Mouse (Mus musculus) intestine, embryonic 14.5 days (tissue): ENCODE measurements at regions not wholly inside any gene's neighbourhood (a gene's known extent, or its start where the extent isn't known, plus 50 kb on each side); places are given as distances from the start of the nearest gene placed in this dataset.

Source experiments
- ATAC-seq: fragments of 200-750 bp; cut with Nextera tagmentation; replicated peaks from 2 replicates; pipeline ENCODE4 v1.8.0; 2017; ENCODE audit warnings: low read depth, moderate number of reproducible peaks, moderate TSS enrichment, moderate library complexity; ENCODE audit not compliant: low FRiP score, low TSS enrichment
- DNase-seq: peaks from one replicate; pipeline ENCODE4 v3.0.0-alpha.2; 2018; ENCODE audit warnings: low spot score
- H3K27ac ChIP-seq: fragments of 300-500 bp; sonication (generic); 2 replicates; pipeline ENCODE4 v1.5.1; 2014; ENCODE audit warnings: low read depth, mild to moderate bottlenecking, control low read depth
- H3K27me3 ChIP-seq: fragments of 300-500 bp; sonication (generic); replicated peaks from 2 replicates; pipeline ENCODE4 v1.6.1; 2014; ENCODE audit warnings: low read length, control low read depth; ENCODE audit not compliant: control insufficient read depth, insufficient read depth
- H3K36me3 ChIP-seq: fragments of 300-500 bp; sonication (generic); 2 replicates; pipeline ENCODE4 v1.6.1; 2014; ENCODE audit warnings: low read length, control low read depth; ENCODE audit not compliant: control insufficient read depth, insufficient read depth
- H3K4me1 ChIP-seq: fragments of 300-500 bp; sonication (generic); replicated peaks from 2 replicates; pipeline ENCODE4 v1.6.1; 2014; ENCODE audit warnings: low read length, control low read depth, mixed read lengths; ENCODE audit not compliant: control insufficient read depth, insufficient read depth
- H3K4me2 ChIP-seq: fragments of 300-500 bp; sonication (generic); 2 replicates; pipeline ENCODE4 v1.6.1; 2014; ENCODE audit warnings: low read length
- H3K4me3 ChIP-seq: fragments of 300-500 bp; sonication (generic); 2 replicates; pipeline ENCODE4 v1.5.1; 2014; ENCODE audit warnings: low read depth, low read length, control low read depth, mixed read lengths
- H3K9ac ChIP-seq: fragments of 300-500 bp; sonication (generic); 2 replicates; pipeline ENCODE4 v1.6.1; 2014; ENCODE audit warnings: mild to moderate bottlenecking, low read length
- H3K9me3 ChIP-seq: fragments of 300-500 bp; sonication (generic); 2 replicates; pipeline ENCODE4 v1.6.1; 2016; ENCODE audit warnings: low read length, control low read depth; ENCODE audit not compliant: control insufficient read depth
- WGBS: fragments of 180-500 bp; shearing (Covaris S2); extraction: QIAGEN DNeasy Blood & Tissue Kit; methylation state at CpG from one replicate; pipeline ENCODE4 v1.1.7; 2014; 5-methylcytosine and 5-hydroxymethylcytosine counted together

DNA sequence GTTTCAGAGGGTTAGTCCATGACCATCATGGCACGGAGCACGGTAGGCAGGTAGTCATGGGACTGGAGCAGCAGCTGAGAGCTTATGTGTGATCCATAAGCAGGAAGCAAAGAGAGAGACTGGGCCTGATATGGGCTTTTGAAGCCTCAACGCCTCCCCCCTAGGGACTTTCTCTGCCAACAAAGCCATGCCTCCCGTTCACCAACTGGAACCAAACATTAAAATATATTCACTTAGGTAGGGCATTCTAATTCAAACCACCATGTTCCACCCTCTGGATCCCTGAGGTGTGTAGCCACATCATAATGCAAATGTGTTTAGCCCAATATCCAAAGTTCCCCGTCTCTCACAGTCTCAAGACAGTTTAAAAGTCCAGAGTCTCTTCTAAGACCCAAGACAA, 85.3 kb upstream of the Ltbp1 start:
- 0 out of 2 replicates have a peak, but pooled peaks cover 7% of the 10 kb centered on the region for H3K9me3 ChIP-seq
- 91% methylated on average over 5 of the region's 5 CpGs for WGBS
- DNase-seq, result no peak

DNA sequence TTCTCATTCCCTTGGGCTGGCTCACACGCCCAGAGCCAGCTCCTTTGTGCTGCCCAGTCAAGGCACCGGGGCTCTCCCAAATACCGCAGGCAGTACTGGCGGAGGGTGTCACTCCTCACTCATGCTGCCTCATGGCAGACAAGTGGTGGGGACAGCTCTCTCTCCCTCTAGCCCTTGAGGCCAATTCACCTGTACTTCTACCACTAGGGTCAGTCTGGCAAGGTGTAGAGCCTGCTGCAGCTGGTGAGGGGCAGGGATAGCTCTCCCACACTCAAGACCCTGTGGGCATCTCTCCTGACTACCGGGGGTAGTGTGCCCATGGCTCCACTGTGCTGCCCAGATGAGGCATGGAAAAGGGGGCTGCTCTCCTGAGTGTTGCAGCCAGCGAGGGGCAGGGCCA, 84.0 kb upstream of the Ltbp1 start:
- no peaks in the 10 kb centered on the region for H3K36me3 ChIP-seq
- 0 out of 2 replicates have a peak, but pooled peaks cover 6% of the 10 kb centered on the region for H3K9me3 ChIP-seq
- no peak overlapping the region for H3K9ac ChIP-seq
- H3K4me1 ChIP-seq, result peaks cover 17% of the 10 kb centered on the region
- H3K27ac ChIP-seq, result no peak overlapping the region
- DNase-seq (no peak), ATAC-seq (peak; percentile 22; the same call in 1 of the 2 replicates)
- H3K4me3 ChIP-seq, result no peak overlapping the region
- WGBS, result 87% methylated on average over 6 of the region's 6 CpGs
- H3K27me3 ChIP-seq, result no peaks in the 10 kb centered on the region
- no peak overlapping the region for H3K4me2 ChIP-seq

More for the DNA sequence above, 85.3 kb upstream of the Ltbp1 start:
- Histone ChIP-seq H3K4me3 (no peak overlapping the region), H3K27me3 (no peaks in the 10 kb centered on the region), H3K4me2 (no peak overlapping the region), H3K9ac (no peak overlapping the region), H3K27ac (no peak overlapping the region), H3K36me3 (no peaks in the 10 kb centered on the region), H3K4me1 (peaks cover 17% of the 10 kb centered on the region)
- ATAC-seq, result no peak

DNA sequence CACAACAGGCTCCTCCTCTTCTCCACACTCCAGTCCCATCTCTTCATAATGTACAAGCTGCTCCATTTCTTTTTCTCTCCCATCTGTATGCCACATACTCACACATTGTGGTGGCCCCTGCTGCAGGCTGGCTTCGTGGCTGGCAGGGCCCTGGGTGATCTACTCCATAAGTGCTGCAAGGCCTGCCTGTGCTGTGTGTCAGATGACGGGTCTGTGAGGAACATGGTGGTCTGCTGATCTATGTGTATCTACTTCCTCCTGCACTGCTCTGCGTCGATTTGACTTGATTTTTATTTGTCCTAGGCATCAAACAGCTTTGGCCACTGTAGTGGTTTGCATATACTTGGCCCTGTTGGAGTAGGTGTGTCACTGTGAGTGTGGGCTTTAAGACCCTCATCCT, 83.4 kb upstream of the Ltbp1 start:
- Histone ChIP-seq H3K9ac (no peak overlapping the region), H3K36me3 (no peaks in the 10 kb centered on the region), H3K4me1 (peaks cover 17% of the 10 kb centered on the region), H3K27ac (no peak overlapping the region), H3K4me2 (no peak overlapping the region), H3K9me3 (no peaks in the 10 kb centered on the region), H3K27me3 (no peaks in the 10 kb centered on the region), H3K4me3 (no peak overlapping the region)
- ATAC-seq, result no peak
- WGBS, result 49% methylated on average over 4 of the region's 4 CpGs
- no peak for DNase-seq

DNA sequence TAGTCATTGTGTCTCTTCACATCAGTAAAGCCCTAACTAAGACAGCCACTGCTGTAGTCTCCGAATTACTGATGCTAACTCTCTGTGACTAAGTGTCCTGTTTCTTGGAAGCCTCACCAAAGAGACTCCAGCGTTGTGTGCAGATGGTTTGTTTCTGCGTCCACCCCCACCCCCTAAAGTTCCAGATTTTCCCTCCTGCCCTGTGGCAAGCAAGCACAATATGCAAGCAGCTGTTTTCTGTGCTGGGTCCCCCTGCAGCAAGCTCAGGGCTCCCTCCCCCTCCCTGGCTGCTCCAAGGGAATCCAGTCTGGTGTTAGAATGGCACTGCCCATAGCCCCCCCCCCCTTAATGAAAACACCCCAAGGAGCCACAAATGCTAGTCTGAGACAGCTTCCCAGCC, 82.8 kb upstream of the Ltbp1 start:
- H3K4me2 ChIP-seq, result no peak overlapping the region
- no peak overlapping the region for H3K4me3 ChIP-seq
- WGBS, result 11% methylated on average over 3 of the region's 3 CpGs
- peak; percentile 59 for DNase-seq
- H3K4me1 ChIP-seq, result peaks cover 17% of the 10 kb centered on the region
- no peaks in the 10 kb centered on the region for H3K27me3 ChIP-seq
- H3K9ac ChIP-seq, result no peak overlapping the region
- no peaks in the 10 kb centered on the region for H3K9me3 ChIP-seq
- 0 out of 2 replicates have a peak overlapping the region, but pooled peaks have one; percentile 43 for H3K27ac ChIP-seq
- ATAC-seq, result peak; percentile 67
- H3K36me3 ChIP-seq, result no peaks in the 10 kb centered on the region

DNA sequence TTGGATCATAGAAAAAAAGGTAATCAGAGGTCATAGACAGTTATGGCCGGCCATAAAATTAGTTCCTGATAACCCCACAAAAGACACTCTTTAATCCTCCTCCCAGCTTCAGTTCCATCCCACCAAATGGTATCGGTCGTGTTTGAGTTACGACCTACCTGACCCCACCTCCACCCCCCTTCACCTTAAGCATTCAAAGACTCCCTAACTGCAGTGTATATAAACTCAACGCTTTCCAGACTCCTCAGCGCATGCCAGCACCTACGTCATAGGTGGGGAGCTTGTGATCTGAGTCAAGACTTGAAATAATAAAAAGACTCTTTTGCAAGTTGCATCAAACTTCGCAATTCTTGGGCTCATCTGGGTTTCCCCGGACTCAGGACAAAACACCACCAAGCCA, 82.3 kb upstream of the Ltbp1 start:
- Histone ChIP-seq H3K4me3 (no peak overlapping the region), H3K4me2 (no peak overlapping the region), H3K9me3 (no peaks in the 10 kb centered on the region), H3K9ac (no peak overlapping the region), H3K27ac (0 out of 2 replicates have a peak overlapping the region, but pooled peaks have one; percentile 43), H3K36me3 (no peaks in the 10 kb centered on the region), H3K27me3 (no peaks in the 10 kb centered on the region), H3K4me1 (peaks cover 17% of the 10 kb centered on the region)
- WGBS, result 17% methylated on average over 9 of the region's 9 CpGs
- DNase-seq, result peak; percentile 66
- peak; percentile 80 for ATAC-seq

DNA sequence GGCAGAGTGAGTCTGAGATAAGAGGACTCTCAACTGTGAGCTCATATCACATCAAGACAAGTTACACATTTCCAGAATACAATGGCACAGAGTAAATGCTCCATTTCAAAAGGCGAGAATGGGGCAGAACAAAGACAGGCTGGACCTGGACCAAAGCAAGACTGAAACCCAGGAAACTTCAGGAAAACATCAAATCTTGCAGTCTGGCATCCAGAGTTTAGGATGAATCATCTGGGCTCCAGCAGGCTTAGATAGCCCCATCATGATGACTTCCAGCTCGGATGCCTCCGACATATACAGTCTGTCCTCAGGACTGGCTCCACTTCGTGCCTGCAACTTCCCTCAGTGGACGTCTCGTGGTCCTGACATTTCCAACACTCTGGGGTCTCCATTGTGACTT, 80.2 kb upstream of the Ltbp1 start:
- no peaks in the 10 kb centered on the region for H3K27me3 ChIP-seq
- H3K4me1 ChIP-seq, result peaks cover 17% of the 10 kb centered on the region
- H3K4me3 ChIP-seq, result no peak overlapping the region
- no peak overlapping the region for H3K4me2 ChIP-seq
- DNase-seq (no peak), ATAC-seq (no peak)
- H3K9ac ChIP-seq, result no peak overlapping the region
- H3K9me3 ChIP-seq, result no peaks in the 10 kb centered on the region
- no peaks in the 10 kb centered on the region for H3K36me3 ChIP-seq
- WGBS, result 81% methylated on average over 6 of the region's 6 CpGs
- H3K27ac ChIP-seq, result no peak overlapping the region

DNA sequence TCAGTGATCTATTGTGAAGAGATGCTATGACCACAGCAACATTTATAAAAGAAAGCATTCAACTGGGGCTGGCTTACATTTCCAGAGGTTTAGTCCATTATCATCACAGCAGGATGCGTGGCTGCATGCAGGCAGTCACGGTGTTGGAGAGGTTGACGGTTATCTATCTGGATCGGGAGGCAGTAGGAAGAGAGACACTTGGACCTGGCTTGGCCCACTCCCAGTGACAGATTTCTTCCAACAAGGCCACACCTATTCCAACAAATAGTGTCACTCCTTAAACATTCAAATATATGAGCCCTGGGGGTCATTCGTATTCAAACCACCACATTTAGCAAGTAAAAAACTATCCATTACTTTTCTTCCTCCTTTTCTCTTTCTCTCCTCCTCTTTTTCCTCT, 77.4 kb upstream of the Ltbp1 start:
- Histone ChIP-seq H3K27ac (no peak overlapping the region), H3K9ac (no peak overlapping the region), H3K27me3 (no peaks in the 10 kb centered on the region), H3K4me3 (no peak overlapping the region), H3K9me3 (no peaks in the 10 kb centered on the region), H3K4me1 (peaks cover 5% of the 10 kb centered on the region), H3K36me3 (no peaks in the 10 kb centered on the region), H3K4me2 (no peak overlapping the region)
- WGBS, result 61% methylated on average over 5 of the region's 5 CpGs
- no peak for DNase-seq
- ATAC-seq, result no peak

DNA sequence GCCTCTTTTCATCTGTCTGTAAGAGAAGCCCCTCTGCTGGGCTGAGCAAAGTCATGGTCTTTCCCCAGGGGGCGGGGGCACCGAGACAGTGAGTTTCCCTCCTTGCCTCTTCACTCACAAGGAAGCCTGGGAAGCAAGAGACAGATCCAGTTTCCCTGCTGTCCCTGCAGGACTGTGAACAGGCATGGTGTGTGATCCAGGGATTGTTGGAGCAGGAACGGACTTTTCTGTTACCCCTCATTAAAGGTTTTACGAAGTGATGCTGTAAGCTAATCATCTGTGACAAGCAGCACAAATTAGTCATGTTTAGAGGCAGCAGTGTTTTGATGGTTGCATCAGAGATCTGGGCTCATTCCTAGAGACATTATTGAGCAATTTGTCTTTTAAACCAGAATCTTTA, 73.8 kb upstream of the Ltbp1 start:
- ATAC-seq (no peak), DNase-seq (no peak)
- Histone ChIP-seq H3K36me3 (no peaks in the 10 kb centered on the region), H3K27ac (no peak overlapping the region), H3K4me3 (no peak overlapping the region), H3K4me2 (no peak overlapping the region), H3K27me3 (no peaks in the 10 kb centered on the region), H3K9ac (no peak overlapping the region), H3K9me3 (no peaks in the 10 kb centered on the region), H3K4me1 (no peaks in the 10 kb centered on the region)
- 50% methylated on average over 4 of the region's 4 CpGs for WGBS

DNA sequence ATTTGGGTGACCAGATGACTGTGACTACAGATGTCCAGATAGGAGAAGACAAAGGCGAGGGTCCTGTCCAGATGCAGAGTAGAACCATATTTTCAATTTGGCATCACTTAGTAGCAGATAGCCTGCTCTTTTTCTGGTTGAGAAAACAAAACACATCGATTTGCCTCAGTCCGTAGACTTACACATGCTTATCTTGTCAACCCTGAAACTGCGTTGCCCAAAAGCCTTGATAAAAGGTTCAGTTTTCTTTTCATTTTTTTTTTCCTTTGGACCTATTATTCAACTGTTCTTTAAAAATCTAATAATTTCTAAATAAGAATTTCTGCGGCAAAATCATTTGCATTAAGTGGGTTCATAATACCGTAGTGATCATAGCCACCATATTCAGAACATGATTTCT, 64.0 kb upstream of the Ltbp1 start:
- Histone ChIP-seq H3K9ac (no peak overlapping the region), H3K27me3 (no peaks in the 10 kb centered on the region), H3K4me2 (no peak overlapping the region), H3K4me3 (no peak overlapping the region), H3K27ac (no peak overlapping the region), H3K4me1 (peaks cover 7% of the 10 kb centered on the region; the same call in 1 of the 2 replicates), H3K9me3 (no peaks in the 10 kb centered on the region), H3K36me3 (no peaks in the 10 kb centered on the region)
- ATAC-seq, result no peak
- DNase-seq, result no peak
- WGBS, result 85% methylated on average over 6 of the region's 6 CpGs
